Mouse (Mus musculus) limb, embryonic 11.5 days (tissue): ENCODE measurements at regions not wholly inside any gene's neighbourhood (a gene's known extent, or its start where the extent isn't known, plus 50 kb on each side); places are given as distances from the start of the nearest gene placed in this dataset.

ENCODE experiments used
- ATAC-seq: fragments of 200-750 bp; cut with Nextera tagmentation; 2 replicates; pipeline ENCODE4 v1.8.0; 2017; ENCODE audit warnings: low read depth; ENCODE audit not compliant: insufficient number of reproducible peaks, low FRiP score, low TSS enrichment
- DNase-seq: peaks from one replicate; pipeline ENCODE4 v3.0.0-alpha.2; 2015; ENCODE audit warnings: low spot score
- H3K27ac ChIP-seq: fragments of 300-500 bp; sonication (generic); replicated peaks from 2 replicates; pipeline ENCODE4 v1.5.1; 2014; ENCODE audit warnings: low read depth, mild to moderate bottlenecking, low read length
- H3K27me3 ChIP-seq: fragments of 300-500 bp; sonication (generic); 2 replicates; pipeline ENCODE4 v1.6.1; 2014; ENCODE audit warnings: mild to moderate bottlenecking, low read length, mixed read lengths; ENCODE audit not compliant: control insufficient read depth, insufficient read depth
- H3K36me3 ChIP-seq: fragments of 300-500 bp; sonication (generic); 2 replicates; pipeline ENCODE4 v1.6.1; 2014; ENCODE audit warnings: mild to moderate bottlenecking, low read length, moderate library complexity, mixed read lengths; ENCODE audit not compliant: control insufficient read depth, insufficient read depth
- H3K4me1 ChIP-seq: fragments of 300-500 bp; sonication (generic); 2 replicates; pipeline ENCODE4 v1.6.1; 2014; ENCODE audit warnings: low read length, mixed read lengths; ENCODE audit not compliant: control insufficient read depth, insufficient read depth
- H3K4me2 ChIP-seq: fragments of 300-500 bp; sonication (generic); 2 replicates; pipeline ENCODE4 v1.6.1; 2014; ENCODE audit warnings: low read depth, mild to moderate bottlenecking, moderate library complexity; ENCODE audit not compliant: severe bottlenecking
- H3K4me3 ChIP-seq: fragments of 300-500 bp; sonication (generic); 2 replicates; pipeline ENCODE4 v1.5.1; 2014; ENCODE audit warnings: low read depth, low read length
- H3K9ac ChIP-seq: fragments of 300-500 bp; sonication (generic); 2 replicates; pipeline ENCODE4 v1.6.1; 2014; ENCODE audit warnings: mild to moderate bottlenecking, low read length
- H3K9me3 ChIP-seq: fragments of 300-500 bp; sonication (generic); 2 replicates; pipeline ENCODE4 v1.6.1; 2016; ENCODE audit warnings: low read length; ENCODE audit not compliant: control insufficient read depth
- WGBS: fragments of 180-500 bp; shearing (Covaris S2); extraction: QIAGEN DNeasy Blood & Tissue Kit; methylation state at CpG from one replicate; pipeline ENCODE4 v1.1.7; 2014; 5-methylcytosine and 5-hydroxymethylcytosine counted together

DNA sequence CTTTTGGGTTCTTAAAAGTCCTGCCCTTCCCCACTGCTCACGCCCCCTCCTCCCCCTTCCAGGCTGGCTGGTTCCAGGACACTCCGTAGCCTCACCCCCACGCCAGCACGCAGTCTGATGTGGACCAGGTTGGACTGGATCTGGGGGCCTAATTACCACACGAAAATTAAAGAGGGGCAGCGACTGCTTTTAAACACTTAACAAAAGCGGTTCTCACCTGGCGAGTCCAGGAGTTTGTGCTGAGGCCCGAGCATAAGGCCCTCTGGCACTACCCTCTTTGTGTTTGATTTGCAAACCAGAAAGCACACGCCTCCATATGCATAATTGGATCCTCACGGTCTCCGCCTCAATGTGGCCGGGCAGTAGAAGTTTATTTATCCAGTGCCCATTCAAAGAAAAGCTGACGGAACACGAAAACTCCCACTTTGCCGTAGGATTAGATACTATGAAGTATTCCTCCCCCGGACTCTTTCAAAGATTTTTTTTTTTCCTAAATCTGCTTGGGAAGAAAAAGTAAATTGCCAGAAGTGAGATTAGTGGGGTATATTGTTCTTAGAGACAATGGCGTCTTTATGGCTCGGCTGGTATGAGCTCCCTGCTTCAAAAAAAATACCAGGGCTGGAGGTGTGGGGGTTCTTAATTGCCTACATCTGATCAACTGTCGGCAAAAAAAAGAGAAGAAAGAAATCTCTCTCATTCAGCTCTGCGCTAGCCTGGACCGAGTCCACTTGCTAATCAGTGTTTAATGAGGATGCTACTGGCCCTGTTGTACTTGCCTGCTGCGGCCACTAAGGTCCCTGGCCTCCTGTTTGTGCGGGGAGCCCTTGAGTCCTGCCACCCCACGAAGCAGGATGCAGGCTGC, 148.5 kb upstream of the Tut7 start:
- Histone ChIP-seq H3K4me1 (peaks cover 26% of the 10 kb centered on the region), H3K27me3 (no peaks in the 10 kb centered on the region)
- ATAC-seq: peak; percentile 83

DNA sequence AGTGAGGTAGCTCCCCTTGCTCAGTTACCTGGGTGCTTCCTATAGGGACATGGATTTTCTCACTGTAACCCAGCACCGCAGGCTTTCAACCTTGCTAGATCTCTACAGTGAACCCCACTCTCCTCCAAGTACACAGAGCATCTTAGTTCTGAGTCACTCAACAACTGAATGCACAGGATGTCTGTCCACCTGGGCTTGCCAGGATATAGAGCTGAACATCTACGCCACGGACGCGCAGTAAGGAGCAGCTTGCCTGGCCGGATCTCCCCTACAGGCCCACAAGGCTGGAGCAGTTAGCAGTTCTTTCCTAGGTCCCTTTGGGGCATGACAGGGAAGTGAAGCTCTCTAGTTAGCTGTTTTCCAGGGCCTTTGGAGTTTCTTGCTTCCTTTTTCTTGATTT, 147.5 kb upstream of the Tut7 start:
- Histone ChIP-seq H3K27ac (peak overlapping the region; percentile 73), H3K27me3 (no peaks in the 10 kb centered on the region), H3K9me3 (no peaks in the 10 kb centered on the region), H3K4me2 (0 out of 2 replicates have a peak overlapping the region, but pooled peaks have one; percentile 35), H3K9ac (no peak overlapping the region), H3K4me3 (no peak overlapping the region), H3K36me3 (no peaks in the 10 kb centered on the region), H3K4me1 (peaks cover 19% of the 10 kb centered on the region)
- WGBS: 43% methylated on average over 6 of the region's 6 CpGs
- ATAC-seq (no peak), DNase-seq (peak; percentile 37)

More for the DNA sequence above, 148.5 kb upstream of the Tut7 start:
- no peaks in the 10 kb centered on the region for H3K36me3 ChIP-seq
- under 1% methylated on average over 25 of the region's 25 CpGs for WGBS
- no peaks in the 10 kb centered on the region for H3K9me3 ChIP-seq
- peak overlapping the region; percentile 39 for H3K9ac ChIP-seq
- peak; percentile 81 for DNase-seq
- H3K27ac ChIP-seq: peak overlapping the region; percentile 73
- H3K4me3 ChIP-seq: 0 out of 2 replicates have a peak overlapping the region, but pooled peaks have one; percentile 3
- peak overlapping the region; percentile 35 for H3K4me2 ChIP-seq

DNA sequence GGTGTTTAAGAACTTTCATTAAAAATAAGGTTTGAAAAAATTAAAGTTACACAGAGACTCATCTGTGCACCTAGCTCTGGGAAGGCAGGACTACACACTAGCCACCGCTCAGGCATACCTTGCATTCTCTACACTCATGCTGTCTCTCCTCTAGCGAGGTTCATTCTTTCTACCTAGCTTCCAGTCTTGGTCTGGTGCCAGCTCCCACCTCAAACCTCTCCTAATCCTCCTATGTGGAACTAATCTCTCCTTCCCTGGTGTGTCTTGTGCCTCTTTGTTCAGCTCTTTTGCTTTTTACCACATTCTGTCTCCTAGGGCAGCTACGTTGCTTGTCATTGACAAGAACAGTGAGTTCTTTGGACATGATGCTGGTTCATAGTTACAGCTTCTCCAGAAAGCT, 146.5 kb upstream of the Tut7 start:
- no peaks in the 10 kb centered on the region for H3K9me3 ChIP-seq
- no peak overlapping the region for H3K27ac ChIP-seq
- H3K4me1 ChIP-seq: peaks cover 19% of the 10 kb centered on the region
- no peak for DNase-seq
- H3K4me3 ChIP-seq: no peak overlapping the region
- no peak overlapping the region for H3K4me2 ChIP-seq
- WGBS: 93% methylated on average over 3 of the region's 3 CpGs
- H3K9ac ChIP-seq: no peak overlapping the region
- ATAC-seq: no peak
- no peaks in the 10 kb centered on the region for H3K36me3 ChIP-seq
- no peaks in the 10 kb centered on the region for H3K27me3 ChIP-seq

DNA sequence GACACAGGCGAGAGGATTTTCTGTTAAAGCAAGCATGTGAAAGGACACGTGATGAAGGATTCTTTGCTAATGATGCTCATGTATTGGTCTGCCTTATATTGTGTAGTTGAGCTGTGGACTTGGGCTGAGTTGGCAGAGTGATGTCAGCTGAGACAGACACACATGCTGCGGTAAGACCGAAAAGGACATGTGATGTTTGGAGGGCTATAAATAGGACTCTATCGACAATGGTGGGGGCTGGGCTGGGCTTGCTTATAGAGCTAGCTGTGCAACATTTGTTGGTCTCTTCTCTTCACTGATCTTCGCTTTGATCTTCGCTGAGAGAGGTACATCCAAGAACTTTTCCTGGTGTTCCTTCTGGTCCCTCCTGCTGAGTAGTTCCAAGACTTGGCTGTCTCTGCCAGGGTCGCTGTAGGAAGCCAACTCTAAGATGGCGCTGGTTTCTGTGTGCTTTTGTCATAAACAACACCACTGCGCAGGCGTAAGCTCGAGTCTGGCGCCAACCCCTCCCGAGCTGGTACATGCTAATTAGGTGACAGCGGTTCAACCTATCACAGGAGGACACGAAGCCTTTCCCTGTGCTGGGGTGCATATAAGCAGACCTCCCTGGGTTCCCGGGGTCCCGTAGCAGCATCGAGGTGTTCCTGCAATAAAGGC, 145.8 kb upstream of the Tut7 start:
- H3K4me1 ChIP-seq: peaks cover 19% of the 10 kb centered on the region
- H3K27ac ChIP-seq: no peak overlapping the region

DNA sequence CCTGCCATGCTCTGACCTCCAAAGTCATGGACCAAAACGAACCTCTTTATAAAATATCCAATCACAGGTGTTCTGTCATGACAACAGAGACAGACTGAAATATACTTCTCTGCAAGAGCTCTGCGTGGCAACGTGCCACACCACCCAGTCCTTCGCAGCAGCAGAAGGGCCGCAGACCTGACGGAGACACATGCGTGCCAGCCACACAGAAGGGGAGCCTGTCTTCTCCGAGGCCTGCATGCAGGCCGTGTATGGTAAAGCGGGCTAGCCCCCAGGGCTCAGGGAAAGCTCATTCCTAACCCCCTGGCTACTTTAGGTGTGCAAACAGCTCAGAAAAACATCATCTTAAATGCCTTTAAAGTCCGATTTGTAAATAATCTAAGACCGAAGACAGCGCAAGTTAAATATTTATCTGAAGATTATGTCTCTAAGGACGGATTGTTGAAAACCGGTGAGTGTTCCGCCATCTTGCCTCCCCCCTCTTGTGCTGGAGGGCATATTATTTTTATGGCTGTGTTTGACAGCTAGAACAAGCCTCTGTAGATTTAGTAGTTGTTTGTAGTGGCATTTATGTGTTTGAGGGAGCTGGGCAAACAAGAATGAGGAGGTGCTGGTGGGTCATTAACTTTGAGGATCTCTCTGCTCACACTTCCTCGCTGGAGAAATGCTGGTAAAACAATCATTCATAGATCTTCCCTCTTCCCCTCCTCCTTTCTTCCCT, 143.7 kb upstream of the Tut7 start:
- DNase-seq: no peak
- Histone ChIP-seq H3K9me3 (no peaks in the 10 kb centered on the region), H3K9ac (no peak overlapping the region), H3K27ac (no peak overlapping the region), H3K27me3 (no peaks in the 10 kb centered on the region), H3K4me3 (no peak overlapping the region), H3K4me1 (peaks cover 18% of the 10 kb centered on the region), H3K36me3 (no peaks in the 10 kb centered on the region), H3K4me2 (no peak overlapping the region)
- ATAC-seq: no peak
- 71% methylated on average over 17 of the region's 17 CpGs for WGBS

More for the DNA sequence above, 145.8 kb upstream of the Tut7 start:
- no peak for ATAC-seq
- Histone ChIP-seq H3K27me3 (no peaks in the 10 kb centered on the region), H3K9me3 (no peaks in the 10 kb centered on the region), H3K4me3 (no peak overlapping the region), H3K36me3 (no peaks in the 10 kb centered on the region), H3K4me2 (no peak overlapping the region), H3K9ac (no peak overlapping the region)
- no peak for DNase-seq
- WGBS: 87% methylated on average over 19 of the region's 19 CpGs

DNA sequence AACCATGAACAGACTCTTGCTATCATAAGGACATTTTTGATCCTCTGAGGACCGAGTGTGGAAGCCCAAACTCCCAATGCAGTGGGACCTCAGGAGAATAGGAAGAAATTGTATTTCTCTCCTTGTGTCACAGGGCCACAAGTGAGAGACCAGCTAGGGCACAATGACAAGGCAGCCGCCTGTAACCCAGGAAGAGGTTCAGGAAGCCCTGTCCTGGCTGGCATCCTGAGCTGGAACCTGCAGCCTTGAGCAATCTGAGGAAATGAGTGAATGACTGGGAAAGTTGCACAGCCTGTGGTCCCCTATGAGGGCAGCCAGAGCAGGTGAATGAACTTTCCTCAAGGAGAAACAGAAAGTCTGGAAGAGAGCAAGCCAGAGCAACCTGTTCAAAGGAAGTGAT, 142.0 kb upstream of the Tut7 start:
- Histone ChIP-seq H3K9ac (no peak overlapping the region), H3K27ac (no peak overlapping the region)
- no peak for ATAC-seq

DNA sequence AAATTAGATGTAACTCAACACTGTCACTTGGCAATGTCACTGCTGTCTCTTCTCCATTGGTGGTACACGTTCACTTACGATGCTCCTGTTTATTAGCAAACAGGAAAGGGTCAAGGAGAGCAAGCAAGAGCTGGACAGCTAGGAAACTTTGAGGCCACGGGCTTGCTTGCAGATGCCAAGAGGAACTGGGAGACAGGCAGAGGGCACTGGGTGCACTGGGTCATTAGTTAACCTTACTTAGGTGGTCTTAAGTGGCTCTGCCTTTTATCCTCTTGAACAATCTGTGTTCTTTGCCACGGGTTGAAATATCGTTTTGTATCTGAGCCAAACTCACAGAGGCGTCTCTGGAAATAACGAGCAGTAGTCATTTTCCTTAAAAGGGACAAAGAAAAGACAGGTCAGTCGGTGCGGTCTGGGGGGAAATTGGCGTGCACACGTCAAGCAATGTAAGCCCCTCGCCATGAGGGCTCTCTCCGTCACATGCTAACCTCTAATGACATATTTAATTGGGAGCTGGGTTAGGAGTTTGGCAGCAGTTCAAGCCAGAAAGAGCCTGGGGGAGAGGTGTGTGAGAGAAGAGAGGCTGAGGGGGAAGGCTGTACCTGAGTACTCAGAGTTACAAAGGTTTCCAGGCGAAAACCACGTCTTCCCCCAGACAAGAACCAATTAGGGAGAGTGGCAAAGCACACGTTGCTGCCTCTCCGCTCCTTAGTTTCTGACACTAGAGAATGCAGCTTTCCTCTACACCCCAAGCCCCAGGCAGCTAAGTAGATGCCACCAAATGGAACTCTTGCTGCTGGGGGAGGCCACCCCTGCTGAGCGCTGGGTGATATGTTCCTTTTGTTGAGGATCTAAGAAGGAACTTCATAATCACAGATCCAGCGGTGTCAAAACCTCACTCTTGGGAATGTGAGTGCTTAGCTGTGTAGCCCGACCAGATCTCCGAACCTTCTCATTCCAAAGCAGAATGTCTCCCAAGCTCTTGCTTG, 140.0 kb upstream of the Tut7 start:
- H3K4me1 ChIP-seq: 0 out of 2 replicates have a peak, but pooled peaks cover 4% of the 10 kb centered on the region
- no peak overlapping the region for H3K4me2 ChIP-seq
- WGBS: 40% methylated on average over 21 of the region's 21 CpGs
- 0 out of 2 replicates have a peak, but pooled peaks have one; percentile 31 for ATAC-seq
- no peak overlapping the region for H3K9ac ChIP-seq
- no peak overlapping the region for H3K4me3 ChIP-seq
- H3K36me3 ChIP-seq: no peaks in the 10 kb centered on the region
- H3K9me3 ChIP-seq: no peaks in the 10 kb centered on the region
- DNase-seq: peak; percentile 44
- H3K27me3 ChIP-seq: no peaks in the 10 kb centered on the region
- H3K27ac ChIP-seq: no peak overlapping the region

More for the DNA sequence above, 142.0 kb upstream of the Tut7 start:
- DNase-seq: no peak
- Histone ChIP-seq H3K4me1 (peaks cover 5% of the 10 kb centered on the region), H3K4me3 (no peak overlapping the region), H3K27me3 (no peaks in the 10 kb centered on the region), H3K36me3 (no peaks in the 10 kb centered on the region), H3K9me3 (no peaks in the 10 kb centered on the region), H3K4me2 (no peak overlapping the region)
- 90% methylated on average over 2 of the region's 2 CpGs for WGBS
